Mouse (Mus musculus): ENCODE data around the gene Slc25a48. TPM values are rescaled to one million over a fixed set of nuclear protein-coding genes. Genes with fewer than 3 reads are reported as not detected.

Gene Slc25a48
- total and polyA plus RNA-seq, 2 experiments from 2014 or later: 0.57 TPM; not detected in 1

DNA sequence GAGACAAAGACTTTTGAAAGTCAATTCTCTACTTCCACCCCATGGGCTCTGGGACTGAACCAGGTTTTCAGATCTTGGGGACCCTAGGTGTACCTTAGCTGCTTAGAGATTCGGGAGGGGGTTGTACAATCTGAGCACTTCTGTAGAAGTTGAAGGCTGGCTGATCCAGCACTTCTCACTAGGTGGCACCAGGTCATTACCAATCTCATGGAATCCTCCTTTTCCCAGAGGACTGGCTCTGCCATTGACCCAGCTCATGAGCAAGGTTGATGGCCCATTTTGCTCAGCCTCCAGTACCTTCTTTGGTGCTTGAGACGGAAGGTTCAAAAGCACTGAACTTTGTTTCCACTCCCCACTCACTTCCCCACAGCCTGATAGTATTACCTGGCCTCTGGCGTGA is 62.0 kb downstream of the Slc25a48 start:
- WGBS: 62% methylated on average over 3 of the region's 3 CpGs
- Histone ChIP-seq H3K36me3 (replicated peaks; ENCODE audit: control insufficient read depth, insufficient read depth, low read length) (no peaks in the 10 kb centered on the region), H3K4me2 (ENCODE audit: low read depth, low read length) (no peak overlapping the region), H3K4me3 (ENCODE audit: low read depth, low read length) (no peak overlapping the region), H3K27ac (ENCODE audit: low read depth) (no peak overlapping the region), H3K9me3 (replicated peaks; ENCODE audit: control insufficient read depth, low read length) (no peaks in the 10 kb centered on the region), H3K9ac (replicated peaks; ENCODE audit: low read depth, low read length) (no peak overlapping the region), H3K27me3 (ENCODE audit: control insufficient read depth, insufficient read depth, low read length) (0 out of 2 replicates have a peak, but pooled peaks cover 3% of the 10 kb centered on the region), H3K4me1 (ENCODE audit: control insufficient read depth, insufficient read depth) (no peaks in the 10 kb centered on the region)
- ATAC-seq (ENCODE audit: insufficient read depth, low read depth): no peak
- DNase-seq (ENCODE audit: low spot score): peak; percentile 27
- no peak for TF ChIP-seq EP300 (IDR thresholded peaks at IDR 0.05; ENCODE audit: low read depth)
- TF ChIP-seq CTCF (IDR thresholded peaks at IDR 0.05; ENCODE audit: low read depth): peak; percentile 44

DNA sequence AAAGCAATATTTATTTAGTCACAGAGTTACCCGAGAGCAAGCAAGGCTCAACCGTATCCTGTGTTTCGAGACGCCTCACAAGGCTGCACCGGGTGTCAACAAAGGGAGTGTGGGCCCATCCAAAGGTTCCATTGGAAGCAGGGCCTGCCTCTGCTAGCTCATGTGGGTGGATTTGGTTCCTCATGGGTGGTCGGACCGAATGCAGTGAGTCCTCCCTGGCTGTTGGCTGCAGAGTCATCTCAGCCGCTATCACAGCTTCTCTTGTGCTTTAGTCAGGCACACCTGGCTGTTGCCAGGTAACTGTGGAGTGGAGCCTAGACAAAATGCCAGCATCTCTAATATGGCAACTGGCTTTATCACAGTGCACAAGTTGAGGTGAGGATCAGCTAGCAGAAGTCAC is 62.5 kb downstream of the Slc25a48 start:
- no peak for TF ChIP-seq EP300 (IDR thresholded peaks at IDR 0.05; ENCODE audit: low read depth)
- Histone ChIP-seq H3K36me3 (replicated peaks; ENCODE audit: control insufficient read depth, insufficient read depth, low read length) (no peaks in the 10 kb centered on the region), H3K27ac (ENCODE audit: low read depth) (no peak overlapping the region), H3K27me3 (ENCODE audit: control insufficient read depth, insufficient read depth, low read length) (0 out of 2 replicates have a peak, but pooled peaks cover 3% of the 10 kb centered on the region), H3K4me1 (ENCODE audit: control insufficient read depth, insufficient read depth) (no peaks in the 10 kb centered on the region), H3K9me3 (replicated peaks; ENCODE audit: control insufficient read depth, low read length) (no peaks in the 10 kb centered on the region), H3K4me2 (ENCODE audit: low read depth, low read length) (no peak overlapping the region), H3K4me3 (ENCODE audit: low read depth, low read length) (no peak overlapping the region), H3K9ac (replicated peaks; ENCODE audit: low read depth, low read length) (no peak overlapping the region)
- no peak for DNase-seq (ENCODE audit: low spot score)
- ATAC-seq (ENCODE audit: insufficient read depth, low read depth): no peak
- 87% methylated on average over 8 of the region's 8 CpGs for WGBS

DNA sequence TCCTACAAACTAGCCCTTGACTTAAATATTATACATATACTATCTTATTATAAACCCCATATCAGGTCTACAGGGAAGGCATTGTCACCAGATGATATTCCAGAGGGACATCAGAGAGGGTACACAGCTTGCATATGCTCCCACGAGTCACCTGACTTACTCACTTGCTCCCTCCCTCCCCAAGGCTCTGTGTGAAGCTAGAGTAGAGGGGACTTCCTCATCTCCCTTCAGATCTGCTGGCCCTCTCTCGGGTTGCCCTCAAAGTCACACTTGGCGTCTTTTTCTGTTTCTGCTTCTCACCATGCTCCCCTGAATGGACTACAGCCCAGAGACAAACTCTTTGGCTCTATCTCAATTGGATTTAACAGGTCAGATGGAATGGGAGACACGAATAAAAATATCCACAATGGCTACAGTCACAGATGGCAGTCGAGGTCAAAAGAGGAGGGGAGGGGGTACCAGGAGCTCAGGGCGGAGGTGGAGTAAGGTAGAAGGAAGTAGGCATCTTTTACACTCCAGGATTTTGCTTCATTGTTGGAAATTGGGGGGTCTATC is 63.8 kb downstream of the Slc25a48 start:
- no peak for TF ChIP-seq EP300 (IDR thresholded peaks at IDR 0.05; ENCODE audit: low read depth)
- TF ChIP-seq CTCF (IDR thresholded peaks at IDR 0.05; ENCODE audit: low read depth): no peak
- Histone ChIP-seq H3K9me3 (replicated peaks; ENCODE audit: control insufficient read depth, low read length) (no peaks in the 10 kb centered on the region), H3K9ac (replicated peaks; ENCODE audit: low read depth, low read length) (no peak overlapping the region), H3K27ac (ENCODE audit: low read depth) (no peak overlapping the region), H3K36me3 (replicated peaks; ENCODE audit: control insufficient read depth, insufficient read depth, low read length) (no peaks in the 10 kb centered on the region), H3K4me1 (ENCODE audit: control insufficient read depth, insufficient read depth) (no peaks in the 10 kb centered on the region), H3K27me3 (ENCODE audit: control insufficient read depth, insufficient read depth, low read length) (0 out of 2 replicates have a peak, but pooled peaks cover 3% of the 10 kb centered on the region), H3K4me3 (ENCODE audit: low read depth, low read length) (no peak overlapping the region), H3K4me2 (ENCODE audit: low read depth, low read length) (no peak overlapping the region)
- DNase-seq (ENCODE audit: low spot score) (no peak), ATAC-seq (ENCODE audit: insufficient read depth, low read depth) (no peak)
- WGBS: 52% methylated on average over 6 of the region's 6 CpGs

DNA sequence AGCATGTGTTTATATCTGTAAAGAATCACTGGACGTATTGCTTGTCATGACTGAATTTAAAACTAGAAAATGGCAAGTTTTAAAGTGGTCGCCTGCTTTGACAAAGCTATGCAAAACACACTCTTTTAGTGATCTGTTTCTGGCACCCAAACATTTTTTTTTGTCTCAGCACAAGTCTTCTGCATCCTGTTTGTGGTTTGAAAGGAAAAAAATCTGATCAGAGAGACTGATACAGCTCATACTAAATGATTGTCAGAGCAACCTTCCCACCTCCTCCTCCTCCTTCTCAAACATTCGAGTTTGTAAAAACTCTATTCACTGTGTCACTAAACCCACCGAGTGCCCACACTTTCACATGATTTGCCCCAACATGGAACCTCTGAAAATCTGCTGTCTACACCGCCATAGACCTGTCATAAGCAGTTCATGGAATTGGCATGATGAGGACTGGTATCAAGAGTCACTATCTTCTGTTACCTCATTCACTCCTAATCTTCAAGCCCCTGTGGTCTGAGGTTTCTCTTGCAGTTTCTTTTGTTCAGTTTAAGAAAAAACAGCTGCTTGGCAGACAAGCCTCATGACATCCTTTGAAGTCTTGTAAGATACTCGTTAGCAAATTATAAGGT is 68.8 kb downstream of the Slc25a48 start:
- TF ChIP-seq CTCF (IDR thresholded peaks at IDR 0.05; ENCODE audit: low read depth) (no peak), EP300 (IDR thresholded peaks at IDR 0.05; ENCODE audit: low read depth) (no peak)
- H3K36me3 ChIP-seq (replicated peaks; ENCODE audit: control insufficient read depth, insufficient read depth, low read length): no peaks in the 10 kb centered on the region
- no peak for DNase-seq (ENCODE audit: low spot score)
- H3K27me3 ChIP-seq (ENCODE audit: control insufficient read depth, insufficient read depth, low read length): 0 out of 2 replicates have a peak, but pooled peaks cover 3% of the 10 kb centered on the region
- no peaks in the 10 kb centered on the region for H3K9me3 ChIP-seq (replicated peaks; ENCODE audit: control insufficient read depth, low read length)
- H3K4me2 ChIP-seq (ENCODE audit: low read depth, low read length): no peak overlapping the region
- H3K27ac ChIP-seq (ENCODE audit: low read depth): no peak overlapping the region
- ATAC-seq (ENCODE audit: insufficient read depth, low read depth): no peak
- H3K9ac ChIP-seq (replicated peaks; ENCODE audit: low read depth, low read length): no peak overlapping the region
- 60% methylated on average over 6 of the region's 6 CpGs for WGBS
- H3K4me3 ChIP-seq (ENCODE audit: low read depth, low read length): no peak overlapping the region
- H3K4me1 ChIP-seq (ENCODE audit: control insufficient read depth, insufficient read depth): no peaks in the 10 kb centered on the region

DNA sequence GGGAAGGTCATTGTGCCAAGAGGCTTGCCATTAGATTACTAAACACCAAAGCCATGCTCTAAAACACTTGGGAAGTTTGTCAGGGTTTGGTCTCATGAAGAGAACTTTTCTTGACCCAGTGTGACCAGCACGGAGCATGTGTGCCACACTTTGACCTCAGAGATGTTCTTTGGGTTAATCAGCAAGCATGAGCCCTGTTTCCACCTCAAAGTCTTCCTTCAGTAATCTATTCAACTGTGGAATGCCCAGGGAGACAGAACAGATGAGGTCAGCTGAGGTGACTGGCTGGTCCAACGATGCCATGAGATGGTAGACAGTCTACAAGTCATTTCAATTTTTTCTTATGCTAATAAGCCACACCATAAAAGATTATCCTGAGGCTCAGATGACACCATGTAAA is 71.6 kb downstream of the Slc25a48 start:
- Histone ChIP-seq H3K9ac (replicated peaks; ENCODE audit: low read depth, low read length) (no peak overlapping the region), H3K27ac (ENCODE audit: low read depth) (no peak overlapping the region), H3K4me1 (ENCODE audit: control insufficient read depth, insufficient read depth) (no peaks in the 10 kb centered on the region), H3K36me3 (replicated peaks; ENCODE audit: control insufficient read depth, insufficient read depth, low read length) (no peaks in the 10 kb centered on the region), H3K4me2 (ENCODE audit: low read depth, low read length) (no peak overlapping the region), H3K4me3 (ENCODE audit: low read depth, low read length) (no peak overlapping the region), H3K27me3 (ENCODE audit: control insufficient read depth, insufficient read depth, low read length) (no peaks in the 10 kb centered on the region), H3K9me3 (replicated peaks; ENCODE audit: control insufficient read depth, low read length) (no peaks in the 10 kb centered on the region)
- no peak for DNase-seq (ENCODE audit: low spot score)
- no peak for TF ChIP-seq CTCF (IDR thresholded peaks at IDR 0.05; ENCODE audit: low read depth)
- TF ChIP-seq EP300 (IDR thresholded peaks at IDR 0.05; ENCODE audit: low read depth): no peak
- 75% methylated on average over 2 of the region's 2 CpGs for WGBS
- no peak for ATAC-seq (ENCODE audit: insufficient read depth, low read depth)

DNA sequence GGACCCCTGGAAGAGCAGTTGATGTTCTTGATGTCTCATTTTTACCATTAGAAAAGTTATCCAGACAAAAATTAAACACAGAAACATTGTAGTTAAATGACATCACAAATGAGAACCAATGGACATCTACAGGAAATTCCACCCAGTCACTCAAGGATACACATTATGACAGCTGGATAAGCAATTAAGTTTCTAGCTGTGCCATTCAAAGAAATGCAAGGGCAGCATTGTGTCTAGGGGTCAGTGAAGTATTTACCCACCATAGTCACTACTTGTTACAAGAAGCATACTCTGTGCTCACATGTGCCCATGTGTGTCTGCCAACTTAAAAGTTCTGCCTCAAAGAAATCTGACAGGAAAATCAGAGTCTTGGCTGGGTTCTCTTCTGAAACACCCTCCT is 75.4 kb downstream of the Slc25a48 start:
- Histone ChIP-seq H3K9me3 (replicated peaks; ENCODE audit: control insufficient read depth, low read length) (no peaks in the 10 kb centered on the region), H3K4me2 (ENCODE audit: low read depth, low read length) (no peak overlapping the region), H3K27ac (ENCODE audit: low read depth) (no peak overlapping the region), H3K4me3 (ENCODE audit: low read depth, low read length) (no peak overlapping the region), H3K27me3 (ENCODE audit: control insufficient read depth, insufficient read depth, low read length) (no peaks in the 10 kb centered on the region), H3K36me3 (replicated peaks; ENCODE audit: control insufficient read depth, insufficient read depth, low read length) (no peaks in the 10 kb centered on the region), H3K9ac (replicated peaks; ENCODE audit: low read depth, low read length) (no peak overlapping the region), H3K4me1 (ENCODE audit: control insufficient read depth, insufficient read depth) (no peaks in the 10 kb centered on the region)
- ATAC-seq (ENCODE audit: insufficient read depth, low read depth): no peak
- TF ChIP-seq EP300 (IDR thresholded peaks at IDR 0.05; ENCODE audit: low read depth): no peak
- no peak for TF ChIP-seq CTCF (IDR thresholded peaks at IDR 0.05; ENCODE audit: low read depth)
- DNase-seq (ENCODE audit: low spot score): no peak
